Mouse (Mus musculus): ENCODE measurements around the gene Cbfb. TPM values are rescaled to one million over a fixed set of nuclear protein-coding genes. Genes with fewer than 3 reads are reported as not detected.
A peak's percentile ranks its signal among the peaks of the same experiment; 100 is the strongest.

Cbfb gene
- total RNA-seq, 2 experiments from 2014 or later: 200 to 204 TPM

GRCm38 (mm10) chr8:105237442-105238142 is 67.1 kb downstream of the Cbfb start:
- ATAC-seq (ENCODE audit: poor library complexity, severe bottlenecking): no peak

GRCm38 (mm10) chr8:105241016-105241415 is 70.5 kb downstream of the Cbfb start:
- ATAC-seq (ENCODE audit: poor library complexity, severe bottlenecking): no peak

GRCm38 (mm10) chr8:105251954-105252353 is 81.5 kb downstream of the Cbfb start:
- no peak for ATAC-seq (ENCODE audit: poor library complexity, severe bottlenecking)

- no peak for ATAC-seq (ENCODE audit: poor library complexity, severe bottlenecking)
Observed at GRCm38 (mm10) chr8:105252680-105253537, 82.4 kb downstream of the Cbfb start.

- no peak for ATAC-seq (ENCODE audit: poor library complexity, severe bottlenecking)
Observed at GRCm38 (mm10) chr8:105253766-105254151, 83.3 kb downstream of the Cbfb start.

- ATAC-seq (ENCODE audit: poor library complexity, severe bottlenecking): peak; percentile 90
Observed at GRCm38 (mm10) chr8:105254152-105254965, 83.9 kb downstream of the Cbfb start.

- peak; percentile 32 for ATAC-seq (ENCODE audit: poor library complexity, severe bottlenecking)
Observed at GRCm38 (mm10) chr8:105254966-105255350, 84.5 kb downstream of the Cbfb start, which contains the start of gene B3gnt9. Gene B3gnt9 (minus strand): TSS chr8:105255153.

GRCm38 (mm10) chr8:105257318-105258114 is 87.0 kb downstream of the Cbfb start:
- ATAC-seq (ENCODE audit: poor library complexity, severe bottlenecking): no peak

- ATAC-seq (ENCODE audit: poor library complexity, severe bottlenecking): peak; percentile 13
Observed at GRCm38 (mm10) chr8:105258911-105259720, 88.6 kb downstream of the Cbfb start.

- peak; percentile 72 for ATAC-seq (ENCODE audit: poor library complexity, severe bottlenecking)
Observed at GRCm38 (mm10) chr8:105259721-105260320, 89.3 kb downstream of the Cbfb start.

GRCm38 (mm10) chr8:105260371-105261099 is 90.1 kb downstream of the Cbfb start:
- no peak for ATAC-seq (ENCODE audit: poor library complexity, severe bottlenecking)

- ATAC-seq (ENCODE audit: poor library complexity, severe bottlenecking): no peak
Observed at GRCm38 (mm10) chr8:105261326-105261980, 91.0 kb downstream of the Cbfb start.

- no peak for ATAC-seq (ENCODE audit: poor library complexity, severe bottlenecking)
Observed at GRCm38 (mm10) chr8:105263244-105263912, 92.9 kb downstream of the Cbfb start.

- ATAC-seq (ENCODE audit: poor library complexity, severe bottlenecking): peak; percentile 78
Observed at GRCm38 (mm10) chr8:105264024-105264982, 93.8 kb downstream of the Cbfb start, which contains the start of the genes Tradd and Fbxl8. Gene Tradd (minus strand): TSS chr8:105264609. Gene Fbxl8 (plus strand): TSS chr8:105264648.

GRCm38 (mm10) chr8:105265128-105265527 is 94.7 kb downstream of the Cbfb start:
- ATAC-seq (ENCODE audit: poor library complexity, severe bottlenecking): peak; percentile 68

- no peak for ATAC-seq (ENCODE audit: poor library complexity, severe bottlenecking)
Observed at GRCm38 (mm10) chr8:105266775-105267174, 96.3 kb downstream of the Cbfb start.

Data from megakaryocyte, adult 5-6 weeks (primary cell).